Mouse (Mus musculus) regulatory T cell (primary cell): Measurements from ENCODE around the gene Mpl.

Experiments used
- in situ Hi-C: fragments of 300-600 bp; cut with MboI, MseI; formaldehyde crosslinking; loops from one replicate; pipeline ENCODE4 v1.15.1; 2025; ENCODE audit warnings: high pct_unique_total_duplicates

Mpl gene

DNA sequence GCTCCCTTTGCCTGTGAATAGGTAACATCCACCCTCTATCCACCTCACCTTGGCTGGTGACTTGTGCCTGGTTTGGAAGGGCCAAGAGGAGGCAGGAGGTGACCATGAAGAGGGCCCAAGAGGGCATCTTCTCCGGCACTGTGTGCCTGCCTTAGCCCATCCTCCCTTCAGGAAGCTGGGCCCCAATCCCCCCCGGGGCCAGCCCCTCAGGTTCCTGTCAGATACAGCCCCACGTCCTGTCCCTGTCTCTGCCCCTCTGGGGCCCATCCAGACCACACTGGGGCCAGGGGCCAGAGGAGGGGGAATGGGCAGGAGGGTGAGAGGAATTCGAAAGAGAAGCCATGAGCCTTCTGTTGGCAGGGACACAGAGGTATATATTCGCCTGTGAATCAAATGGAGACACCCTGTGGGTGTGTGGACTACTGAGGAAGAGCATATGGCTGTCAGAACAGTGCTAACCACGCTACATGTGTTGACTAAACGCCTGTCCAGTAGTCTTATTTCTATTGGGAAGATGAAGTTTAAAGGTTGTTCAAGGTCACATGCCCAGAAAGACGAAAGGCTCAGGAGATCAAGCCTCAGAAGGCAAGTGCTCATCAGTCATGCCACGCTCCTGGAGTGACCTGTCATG lies at the start of gene Mpl:
TSS of gene Mpl (minus strand) at position 169 of the 631 bp plus-strand sequence.
- in situ Hi-C loops: no loop called here

DNA sequence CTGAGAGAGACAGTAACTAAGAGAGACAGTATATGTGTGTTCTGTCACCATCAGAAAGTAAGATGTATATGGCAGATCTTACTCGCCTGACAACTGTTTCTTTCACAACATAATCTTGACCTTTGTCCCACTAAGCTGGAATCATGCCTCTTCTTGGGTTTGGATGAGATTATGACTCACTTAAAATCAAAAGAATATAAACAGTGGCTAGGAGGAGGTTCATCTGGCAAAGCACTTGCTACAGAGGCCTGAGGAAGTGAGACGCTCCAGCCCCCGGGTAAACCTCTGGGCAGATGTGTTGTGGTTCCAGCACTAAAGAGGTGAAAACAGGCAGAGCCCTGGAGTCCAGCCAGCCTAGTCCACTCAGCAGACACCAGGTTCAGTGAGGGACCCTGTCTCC lies 48.2 kb upstream of the Mpl start:
- in situ Hi-C loops: no loop called here

DNA sequence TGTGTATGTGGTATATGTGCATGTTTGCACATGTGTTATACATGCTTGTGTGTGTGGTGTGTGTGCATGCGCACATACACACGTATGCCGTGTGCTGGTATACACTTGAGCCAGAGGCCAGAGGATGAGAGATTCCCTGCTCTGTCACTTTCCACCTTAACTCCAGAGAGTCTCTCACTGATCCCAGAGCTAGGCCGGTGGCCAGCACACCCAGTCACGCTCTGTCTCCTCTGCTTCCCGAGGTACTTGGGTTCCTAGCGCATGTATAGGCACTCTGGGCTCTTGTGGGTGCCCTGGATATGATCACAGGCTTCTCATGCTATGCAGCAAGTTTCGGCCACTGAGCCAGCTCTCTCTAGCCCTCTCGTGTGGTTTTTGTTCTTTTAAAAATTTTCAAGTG lies 43.5 kb upstream of the Mpl start:
- in situ Hi-C loops: no loop called here

DNA sequence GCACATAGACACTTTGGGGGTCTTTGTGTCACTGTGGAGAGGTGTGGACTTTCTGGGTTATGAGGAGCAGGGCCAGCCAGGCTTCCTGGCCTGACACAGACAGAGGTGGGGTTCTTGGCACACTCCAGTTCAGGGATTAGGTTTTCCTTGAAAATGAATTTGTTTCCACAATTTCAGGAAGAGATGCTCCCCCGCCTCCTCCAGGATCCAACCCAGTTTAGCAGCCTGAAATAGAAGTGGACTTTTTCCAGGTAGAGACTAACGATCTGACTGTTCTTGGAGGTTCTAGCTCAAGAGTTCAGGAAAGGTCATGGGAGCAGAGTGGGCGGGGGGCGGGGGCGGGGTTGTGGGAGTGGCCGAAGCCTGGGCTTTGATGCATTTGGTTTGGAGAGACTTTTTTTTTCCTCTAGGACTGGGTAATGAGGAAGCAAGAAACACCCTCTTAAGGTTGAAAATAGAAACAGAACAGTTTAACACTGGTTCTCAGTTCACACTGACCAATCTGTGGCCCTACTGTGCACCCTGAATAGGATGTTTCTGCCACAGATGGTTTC lies 42.9 kb upstream of the Mpl start:
- in situ Hi-C loops: no loop called here

DNA sequence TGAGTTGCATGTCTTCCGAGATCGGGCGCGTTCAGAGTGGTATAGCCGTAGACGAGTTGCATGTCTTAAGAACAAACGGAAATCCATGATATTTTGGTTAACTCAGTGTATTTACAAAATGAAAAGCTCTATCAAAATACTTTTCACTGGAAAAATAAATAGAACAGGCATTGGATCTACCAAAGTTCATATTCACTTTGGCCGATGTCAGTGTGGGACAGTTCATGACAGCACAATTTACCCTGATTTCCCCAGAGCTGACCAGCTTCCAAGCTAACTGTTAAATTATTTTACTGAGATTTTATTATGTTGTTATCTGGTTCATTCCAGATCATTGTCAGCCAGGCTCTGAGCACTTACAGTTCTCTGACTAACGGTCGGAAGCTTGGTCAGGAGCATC lies 33.1 kb upstream of the Mpl start:
- in situ Hi-C loops: no loop called here

DNA sequence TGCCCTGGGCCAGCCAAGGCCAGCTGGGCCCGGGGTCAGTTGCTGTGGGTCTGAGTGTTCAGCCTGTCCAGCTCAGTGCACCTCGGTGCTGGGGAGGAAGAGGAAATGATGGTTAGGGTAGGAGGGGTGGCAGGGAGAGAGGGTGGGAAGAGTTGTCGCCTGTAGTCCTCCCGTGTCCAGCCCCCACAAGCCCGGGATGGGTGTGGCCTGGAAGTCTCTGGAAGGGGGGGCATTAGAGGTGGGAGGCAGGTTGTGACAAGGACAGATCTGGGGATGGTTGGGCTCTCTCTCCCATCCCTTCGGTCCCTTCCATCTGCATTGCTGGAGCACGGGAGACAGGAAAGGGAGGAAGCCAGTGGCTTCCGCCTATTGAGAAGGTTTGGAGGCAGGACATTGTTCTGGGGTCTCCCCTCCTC lies 32.4 kb upstream of the Mpl start, which contains the start of gene Tie1:
TSS of gene Tie1 (minus strand) at position 345 of the 416 bp plus-strand sequence.
- in situ Hi-C loops: no loop called here

DNA sequence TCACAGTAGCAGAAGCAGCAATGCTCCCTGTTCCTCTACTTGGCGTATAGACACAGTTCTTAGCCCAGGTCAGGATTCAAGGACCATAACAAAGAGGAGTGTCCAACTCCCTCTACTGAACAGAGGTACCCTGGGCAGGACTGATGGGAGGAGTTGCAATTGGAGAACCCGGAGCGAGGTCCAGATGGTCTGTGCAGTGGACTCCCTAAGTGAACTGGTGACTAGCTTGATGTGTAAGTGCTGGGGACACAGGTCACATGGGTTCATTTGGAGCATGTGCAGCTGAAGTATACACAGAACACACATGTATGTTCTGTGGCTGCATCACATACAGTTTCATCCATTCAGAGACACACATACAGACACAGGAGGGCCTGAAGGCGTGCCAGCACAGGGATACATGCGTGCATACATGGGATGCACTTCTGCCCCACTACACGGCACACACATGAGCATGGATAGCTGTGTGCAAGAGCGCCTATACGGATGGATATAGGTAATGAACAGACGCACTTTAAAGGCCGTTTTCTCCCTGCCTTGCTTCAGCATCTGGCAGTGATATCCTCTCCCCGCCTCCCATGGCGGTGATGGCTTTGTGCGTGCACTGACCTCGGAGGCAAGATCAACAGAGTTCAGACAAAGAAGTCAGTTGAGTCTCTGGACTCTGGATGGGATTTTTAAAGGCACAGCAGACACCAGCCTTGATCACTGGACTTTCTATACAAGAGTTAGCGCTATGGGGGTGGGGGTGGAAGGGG lies 19.6 kb upstream of the Mpl start:
- in situ Hi-C loops: no loop called here

DNA sequence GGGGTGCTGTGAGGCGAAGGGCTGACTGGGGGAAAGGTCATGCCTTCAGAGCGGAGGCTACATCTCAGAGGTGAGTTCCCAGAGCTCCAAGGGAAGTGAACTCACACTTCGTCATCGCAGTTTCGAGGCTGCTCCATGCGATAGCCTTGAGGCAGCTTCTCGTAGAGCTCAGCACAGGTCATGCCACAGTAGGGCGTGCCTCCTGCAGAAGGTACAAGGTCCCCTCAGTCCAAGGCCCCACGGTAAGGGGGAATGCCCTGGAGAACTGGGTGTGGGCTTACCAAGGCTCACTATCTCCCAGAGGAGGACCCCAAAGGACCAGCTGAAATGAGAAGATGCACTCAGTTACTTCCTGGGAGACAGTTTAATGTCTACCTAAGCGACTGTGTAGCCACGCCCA lies 15.4 kb upstream of the Mpl start:
- in situ Hi-C loops: no loop called here

DNA sequence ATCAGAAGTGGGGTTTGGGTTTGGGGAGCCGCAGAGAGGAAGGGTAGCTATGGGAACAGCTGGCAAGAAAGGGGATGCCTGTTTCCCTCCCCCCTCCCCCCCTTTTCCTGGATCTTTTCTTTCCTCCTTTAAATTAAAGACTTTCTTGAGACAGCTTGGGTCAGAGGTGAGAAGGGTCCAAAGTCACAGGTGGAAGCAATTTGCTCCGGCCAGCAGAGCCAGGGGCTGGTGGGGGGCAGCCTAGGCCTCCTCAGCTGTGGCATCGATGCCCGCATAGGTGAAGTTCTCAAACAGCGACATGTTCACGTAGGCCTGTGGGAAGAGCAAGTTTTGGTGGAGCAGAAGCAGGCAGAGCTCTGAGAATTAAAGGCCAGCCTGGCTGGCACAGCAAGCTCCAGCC lies 14.0 kb upstream of the Mpl start:
- in situ Hi-C loops: no loop called here

DNA sequence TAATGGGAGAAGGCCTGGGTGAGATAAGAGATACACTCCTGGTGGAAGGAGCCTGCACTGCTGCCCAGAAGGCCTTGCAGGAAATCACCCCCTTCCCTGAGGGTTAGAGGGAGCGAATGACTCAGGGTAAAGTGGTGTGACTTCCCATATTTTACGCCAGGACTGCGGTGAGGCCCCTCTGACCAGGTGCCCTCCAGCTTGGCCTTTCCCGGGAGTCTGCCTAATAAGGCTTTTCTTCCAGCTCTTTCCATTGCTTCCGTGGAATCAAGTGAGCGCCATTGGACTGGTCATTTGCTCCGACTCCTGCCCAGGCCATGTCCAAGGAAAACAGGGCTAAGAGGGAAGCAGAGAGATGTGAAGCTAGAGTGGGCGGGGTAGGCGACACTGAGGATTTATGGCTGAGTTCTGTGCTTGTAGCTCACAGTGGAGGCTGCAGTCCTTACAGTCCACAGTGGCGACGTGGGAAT lies 8.4 kb upstream of the Mpl start:
- in situ Hi-C loops: no loop called here

DNA sequence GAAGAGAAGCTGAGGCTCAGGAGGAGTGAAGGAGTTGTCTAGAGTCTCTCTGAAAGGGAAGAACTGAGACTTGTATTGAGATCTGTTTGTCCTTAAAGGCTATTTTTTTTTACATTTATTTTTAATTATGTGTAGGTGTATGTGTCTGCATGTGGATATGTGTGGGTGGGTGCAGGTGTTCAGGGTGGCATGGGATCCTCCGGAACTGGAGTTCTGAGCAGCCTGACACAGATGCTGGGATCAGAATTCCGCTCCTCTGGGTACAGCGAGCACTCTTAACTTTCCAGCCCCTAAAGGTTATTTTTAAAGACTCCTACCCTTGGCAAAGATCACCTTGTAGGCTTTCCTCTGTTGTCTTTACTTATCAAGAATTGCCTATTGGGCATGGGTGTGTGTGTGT lies 7.6 kb upstream of the Mpl start:
- in situ Hi-C loops: no loop called here

DNA sequence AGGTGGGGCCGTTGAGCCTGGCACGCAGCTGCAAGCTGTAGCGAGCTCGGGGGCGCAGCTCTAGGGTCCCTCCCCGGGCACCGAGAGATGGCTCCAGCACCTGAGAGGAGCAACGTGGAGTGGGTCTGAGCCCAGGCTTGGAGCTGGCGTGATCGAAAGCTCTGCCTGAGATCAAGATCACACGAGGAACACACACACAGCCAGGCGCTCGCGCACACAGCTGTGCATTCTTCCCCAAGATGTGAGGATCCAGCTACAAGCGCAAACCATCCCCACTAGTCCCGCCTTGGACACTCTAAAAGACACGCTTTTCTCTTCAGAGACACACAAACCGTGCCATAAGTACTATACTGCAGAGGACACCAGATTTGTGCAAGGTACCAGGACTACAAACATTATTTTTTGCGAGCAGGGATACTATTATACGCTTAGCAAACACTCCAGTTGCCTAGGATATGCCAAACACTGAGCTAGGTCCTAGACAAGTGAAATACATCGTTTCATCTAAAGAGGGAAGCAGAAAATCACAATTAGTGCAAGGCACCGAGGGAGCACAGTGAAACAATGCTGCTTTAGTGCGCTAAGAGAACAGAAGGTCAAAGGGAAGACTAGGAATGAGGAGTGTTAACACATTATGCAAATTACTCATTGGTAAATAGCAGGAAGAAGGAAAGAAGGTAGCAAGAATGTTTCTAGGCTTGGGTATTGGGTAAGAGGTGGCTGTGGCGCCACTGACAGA lies 10.7 kb downstream of the Mpl start:
- in situ Hi-C loops: no loop called here

DNA sequence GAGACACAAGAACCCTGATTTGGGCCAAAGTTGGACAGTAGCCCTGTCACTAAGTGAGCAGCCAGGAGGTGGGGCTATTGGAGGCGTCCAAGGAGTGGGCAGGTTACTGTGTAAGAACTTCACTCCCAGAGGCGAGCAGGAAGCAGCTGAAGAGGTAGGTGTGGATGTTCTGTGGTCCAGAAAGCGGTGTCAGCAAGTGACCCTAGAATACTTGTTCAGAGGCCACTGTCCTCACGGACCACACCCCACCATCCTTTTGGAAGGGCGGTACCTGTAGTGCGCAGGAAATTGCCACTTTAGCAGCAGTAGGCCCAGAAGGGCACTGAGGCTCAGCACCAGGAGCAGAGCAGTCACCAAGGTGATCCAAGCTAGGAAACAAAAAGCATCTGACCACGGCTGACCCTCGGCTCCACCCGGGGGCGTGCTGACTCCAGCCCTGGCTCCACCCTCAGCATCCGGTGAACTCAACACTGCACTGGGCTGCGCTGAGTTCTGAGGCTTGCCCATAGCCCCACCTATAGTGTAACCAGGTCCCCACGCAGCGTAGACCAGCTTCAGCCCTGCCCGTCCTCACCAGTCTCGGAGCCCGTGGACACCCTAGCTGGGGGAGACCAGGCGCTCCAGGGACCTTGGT lies 11.4 kb downstream of the Mpl start:
- in situ Hi-C loops: no loop called here

DNA sequence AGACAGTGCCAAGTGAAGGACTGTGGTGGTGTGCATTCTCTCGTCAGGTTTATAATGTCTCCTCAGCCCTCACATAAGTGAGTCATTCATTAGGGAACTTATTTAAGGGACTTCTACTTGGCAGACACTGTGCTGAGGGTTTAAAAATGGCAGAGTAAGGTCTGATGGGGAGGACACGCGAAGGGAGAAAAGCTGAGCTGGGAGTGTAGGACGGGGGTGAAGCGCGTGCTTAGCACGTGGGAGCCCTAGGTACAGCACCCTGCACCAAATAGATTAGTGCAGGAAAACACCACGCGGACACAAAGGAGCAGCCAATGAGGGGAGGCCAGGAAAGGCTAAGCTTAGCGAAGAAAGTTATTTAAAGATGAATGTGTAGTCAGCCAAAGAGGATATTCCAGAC lies 12.2 kb downstream of the Mpl start:
- in situ Hi-C loops: no loop called here

DNA sequence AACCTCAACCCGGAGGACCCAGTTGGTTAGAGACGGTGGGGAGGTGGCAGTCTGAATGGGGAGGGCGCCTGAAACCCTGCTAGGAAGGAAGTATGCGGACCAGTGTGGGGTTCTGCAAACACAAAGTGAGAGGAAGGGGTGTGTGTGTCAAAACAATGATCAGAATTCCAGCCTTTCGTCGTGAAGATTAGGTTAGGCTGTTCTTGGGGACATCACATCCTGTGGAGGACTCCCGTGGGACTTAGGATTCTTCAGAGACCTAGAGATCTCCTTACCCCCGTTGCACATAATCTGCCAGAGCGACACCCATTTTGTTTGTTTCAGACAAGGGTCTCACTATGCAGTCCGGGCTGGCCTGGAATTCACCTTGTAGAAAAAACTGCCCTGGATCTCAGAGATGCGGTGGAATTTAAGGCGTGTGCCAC lies 19.5 kb downstream of the Mpl start:
- in situ Hi-C loops: no loop called here

DNA sequence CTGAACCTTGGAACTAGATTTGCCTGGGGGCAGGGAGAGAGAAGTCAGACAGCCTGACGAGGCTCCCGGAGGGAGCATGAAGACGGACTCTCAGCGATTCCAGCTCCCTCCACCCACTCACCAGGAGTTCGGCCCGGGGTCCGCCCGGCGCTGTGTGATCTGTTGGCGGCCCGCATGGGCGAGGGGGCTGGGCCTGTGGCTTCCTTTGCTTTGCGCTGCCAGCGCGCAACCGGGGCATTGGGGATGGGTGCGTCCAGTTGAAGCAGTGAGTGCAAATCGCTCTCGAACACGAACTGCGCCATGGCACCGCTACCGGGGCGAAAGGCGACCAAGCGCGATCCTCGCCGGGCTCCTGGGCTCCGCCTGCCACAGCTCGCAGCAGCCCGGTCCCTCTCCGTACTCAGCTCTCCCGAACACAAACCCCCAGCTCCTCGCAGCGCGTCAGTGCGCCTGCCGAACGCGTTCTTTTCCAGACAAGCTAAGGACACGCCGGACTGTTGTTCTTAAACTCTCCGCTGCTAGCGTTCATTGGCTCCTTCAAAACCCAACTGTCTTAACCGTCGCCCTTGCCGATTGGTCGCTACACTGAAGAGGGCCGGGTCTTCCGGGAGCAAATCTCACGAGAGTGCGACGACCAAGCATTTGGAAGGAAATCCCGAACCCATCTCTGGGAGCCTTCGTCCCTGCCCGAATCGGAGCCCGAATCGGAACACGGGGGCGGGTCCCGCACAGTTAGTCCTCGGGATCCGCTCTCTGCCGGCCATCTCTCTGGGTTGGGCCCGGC lies 20.3 kb downstream of the Mpl start, which contains the start of gene Cdc20:
TSS of gene Cdc20 (minus strand) at position 533 of the 784 bp plus-strand sequence.
- in situ Hi-C loops: no loop called here

DNA sequence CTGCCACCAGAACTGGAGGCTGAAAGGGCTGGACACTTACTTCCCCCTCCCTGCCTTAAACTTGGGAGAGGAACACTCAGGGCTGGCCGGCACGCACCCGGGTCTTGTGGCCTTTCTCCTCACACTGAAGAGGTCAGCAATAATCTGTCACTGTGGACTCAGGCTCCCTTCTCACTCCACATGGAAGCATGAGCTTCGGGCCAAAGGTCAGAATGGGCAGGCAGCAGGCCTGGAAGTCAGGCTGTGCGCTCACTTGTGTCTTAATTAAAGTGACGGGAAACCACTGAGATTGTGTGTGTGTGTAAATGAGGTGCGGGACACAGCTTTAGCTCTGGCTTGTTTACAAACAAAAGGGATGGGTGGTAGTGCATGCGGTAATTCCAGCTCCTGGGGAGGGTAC lies 25.0 kb downstream of the Mpl start:
- in situ Hi-C loops: loop anchor here (5.0 kb wide), 1 partner anchor 695 kb away; no protein-coding TSS in a partner anchor

DNA sequence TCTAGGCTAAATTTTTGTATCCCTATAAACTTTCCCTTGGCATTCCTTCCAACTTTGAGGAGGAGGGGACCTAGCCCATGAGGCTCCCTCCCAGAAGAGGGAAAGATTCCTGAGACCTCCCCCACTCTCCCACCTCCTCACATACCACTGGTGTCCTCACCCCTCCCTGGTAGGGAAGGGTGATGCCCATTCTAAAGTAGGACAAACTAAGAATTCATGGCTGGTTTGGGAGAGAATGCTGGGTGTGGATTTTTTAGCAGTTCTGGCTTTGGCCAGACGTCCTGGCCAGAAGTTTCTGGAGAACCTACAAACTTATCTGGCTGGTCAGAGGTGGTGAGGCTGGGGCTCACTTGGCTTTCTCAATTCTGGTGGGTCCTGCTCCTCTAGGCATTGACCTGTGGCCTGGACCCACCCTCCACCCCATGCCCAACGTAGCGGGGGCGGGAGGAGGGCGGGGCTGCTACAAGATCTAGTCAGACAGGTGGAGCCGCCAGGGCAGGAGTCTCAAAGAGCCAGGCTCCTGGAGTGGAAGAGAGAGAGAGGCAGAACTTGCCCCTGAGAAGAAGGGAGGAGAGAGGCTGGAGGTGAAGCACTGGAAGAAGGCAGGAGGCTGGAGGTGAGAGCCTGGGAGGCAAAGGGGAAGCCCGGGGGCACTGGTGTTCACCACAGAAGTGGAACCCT lies 28.0 kb downstream of the Mpl start:
- in situ Hi-C loops: no loop called here

DNA sequence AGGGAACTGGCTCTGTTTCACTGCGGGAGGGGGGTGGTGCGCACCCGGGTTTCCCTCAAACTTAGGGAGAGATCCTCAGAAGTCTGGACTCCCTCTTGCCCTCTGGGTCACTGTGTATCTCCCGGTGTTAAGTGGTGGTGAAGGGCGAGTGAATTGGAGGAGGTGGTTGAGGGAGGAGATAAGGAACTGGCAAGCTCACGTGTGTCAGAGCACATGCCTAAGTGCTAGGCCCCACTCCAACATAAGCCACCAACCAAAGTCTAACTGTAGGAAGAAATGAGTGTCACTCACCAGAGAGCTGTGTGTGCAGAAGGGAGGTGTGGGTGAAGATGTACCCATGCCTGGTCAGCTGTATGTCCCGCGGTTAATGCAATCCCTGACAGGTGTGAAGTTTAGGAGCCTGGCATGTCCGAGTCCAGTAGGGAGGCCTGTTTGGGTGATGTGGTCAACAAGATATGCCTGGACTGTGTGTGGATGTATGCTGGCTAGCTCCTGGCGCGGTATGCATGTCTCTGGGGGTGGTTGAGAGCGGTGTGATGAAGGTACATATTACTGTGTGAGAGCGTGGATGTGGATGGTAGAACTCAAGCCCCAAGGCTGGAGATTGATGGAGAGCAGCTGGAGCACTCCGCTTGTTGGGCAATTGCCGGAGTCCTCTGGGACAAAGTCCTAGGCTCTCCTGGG lies 28.6 kb downstream of the Mpl start:
- in situ Hi-C loops: no loop called here
